8 mouse cellular contexts compared by ENCODE assay signal in genomic region chr5:23598491-23598890, GRCm38 (mm10).
A peak's percentile ranks its signal among the peaks of the same experiment; 100 is the strongest.
DNase-seq lines count a peak whose midpoint lies in the region; ATAC-seq and TF ChIP-seq lines count a peak whose summit lies in the region.

No protein-coding gene starts in this region.

- ATAC-seq in cerebellum, adult (ENCODE audit: insufficient number of reproducible peaks, low FRiP score, low TSS enrichment): 0 out of 2 replicates have a peak, but pooled peaks have one; percentile 38
- peak; percentile 47; the same call in 1 of the 2 replicates for ATAC-seq in heart, embryonic 15.5 days (replicated peaks; ENCODE audit: insufficient number of reproducible peaks, insufficient read depth, low FRiP score, low read depth)
- ATAC-seq in lung, embryonic 14.5 days (ENCODE audit: insufficient read depth): no peak
- ATAC-seq in midbrain, embryonic 13.5 days: no peak

- peak overlapping the region; percentile 32 for H3K27ac ChIP-seq in heart, embryonic 15.5 days
- no peak overlapping the region for H3K27ac ChIP-seq in lung, embryonic 14.5 days (ENCODE audit: low read depth)
- H3K27ac ChIP-seq in midbrain, embryonic 13.5 days: no peak overlapping the region

- TF ChIP-seq CTCF in lung, embryonic 14.5 days (IDR thresholded peaks at IDR 0.05; ENCODE audit: low read depth): no peak

- H3K4me2 ChIP-seq in heart, embryonic 15.5 days: peak overlapping the region; percentile 35
- no peak overlapping the region for H3K4me2 ChIP-seq in lung, embryonic 14.5 days
- H3K4me2 ChIP-seq in midbrain, embryonic 13.5 days (replicated peaks): no peak overlapping the region

- no peak overlapping the region for H3K9ac ChIP-seq in heart, embryonic 15.5 days
- H3K9ac ChIP-seq in lung, embryonic 14.5 days: no peak overlapping the region
- H3K9ac ChIP-seq in midbrain, embryonic 13.5 days (replicated peaks): no peak overlapping the region

- 37% methylated on average over 12 of the region's 12 CpGs for WGBS in heart, embryonic 15.5 days
- WGBS in lung, embryonic 14.5 days: 64% methylated on average over 12 of the region's 12 CpGs
- WGBS in midbrain, embryonic 13.5 days: 78% methylated on average over 12 of the region's 12 CpGs

- no peaks in the 10 kb centered on the region for H3K27me3 ChIP-seq in heart, embryonic 15.5 days
- no peaks in the 10 kb centered on the region for H3K27me3 ChIP-seq in lung, embryonic 14.5 days (ENCODE audit: insufficient read depth, low read length)
- no peaks in the 10 kb centered on the region for H3K27me3 ChIP-seq in midbrain, embryonic 13.5 days

- no peaks in the 10 kb centered on the region for H3K9me3 ChIP-seq in heart, embryonic 15.5 days (replicated peaks)
- no peaks in the 10 kb centered on the region for H3K9me3 ChIP-seq in lung, embryonic 14.5 days (ENCODE audit: low read depth, low read length)
- no peaks in the 10 kb centered on the region for H3K9me3 ChIP-seq in midbrain, embryonic 13.5 days

- no peak overlapping the region for H3K4me3 ChIP-seq in heart, embryonic 15.5 days
- H3K4me3 ChIP-seq in lung, embryonic 14.5 days (ENCODE audit: low read depth, low read length): no peak overlapping the region
- no peak overlapping the region for H3K4me3 ChIP-seq in midbrain, embryonic 13.5 days (replicated peaks)

- H3K36me3 ChIP-seq in heart, embryonic 15.5 days: peaks cover 4% of the 10 kb centered on the region; the same call in 1 of the 2 replicates
- 0 out of 2 replicates have a peak, but pooled peaks cover 2% of the 10 kb centered on the region for H3K36me3 ChIP-seq in lung, embryonic 14.5 days (ENCODE audit: insufficient read depth)
- H3K36me3 ChIP-seq in midbrain, embryonic 13.5 days: no peaks in the 10 kb centered on the region

- DNase-seq in cerebellum, adult 11 months: no peak
- peak; percentile 49 for DNase-seq in cerebellum, adult 9-11 months
- DNase-seq in lung, embryonic 14.5 days: peak; percentile 30
- no peak for DNase-seq in left cerebral cortex, adult 18-20 months (ENCODE audit: low spot score in 2 of 2)
- DNase-seq in B cell, adult 2 months: no peak

- H3K4me1 ChIP-seq in heart, embryonic 15.5 days (replicated peaks): peaks cover 24% of the 10 kb centered on the region
- no peaks in the 10 kb centered on the region for H3K4me1 ChIP-seq in lung, embryonic 14.5 days (ENCODE audit: insufficient read depth)
- H3K4me1 ChIP-seq in midbrain, embryonic 13.5 days (replicated peaks): peaks cover 17% of the 10 kb centered on the region

Comparison
In these comparisons a context has a peak if more than half of its experiments do, and no peak if none do; other contexts are left out.
1. DNase-seq: peak in cerebellum, adult 9-11 months (single experiment) and lung, embryonic 14.5 days (single experiment); none in cerebellum, adult 11 months (single experiment), left cerebral cortex, adult 18-20 months (0 of 2) and B cell, adult 2 months (0 of 2).
2. ATAC-seq: peak in cerebellum, adult (single experiment) and heart, embryonic 15.5 days (single experiment); none in lung, embryonic 14.5 days (single experiment) and midbrain, embryonic 13.5 days (single experiment).